Mouse (Mus musculus): ENCODE measurements at regions not wholly inside any gene's neighbourhood (a gene's known extent, or its start where the extent isn't known, plus 50 kb on each side); places are given as distances from the start of the nearest gene placed in this dataset.

DNA sequence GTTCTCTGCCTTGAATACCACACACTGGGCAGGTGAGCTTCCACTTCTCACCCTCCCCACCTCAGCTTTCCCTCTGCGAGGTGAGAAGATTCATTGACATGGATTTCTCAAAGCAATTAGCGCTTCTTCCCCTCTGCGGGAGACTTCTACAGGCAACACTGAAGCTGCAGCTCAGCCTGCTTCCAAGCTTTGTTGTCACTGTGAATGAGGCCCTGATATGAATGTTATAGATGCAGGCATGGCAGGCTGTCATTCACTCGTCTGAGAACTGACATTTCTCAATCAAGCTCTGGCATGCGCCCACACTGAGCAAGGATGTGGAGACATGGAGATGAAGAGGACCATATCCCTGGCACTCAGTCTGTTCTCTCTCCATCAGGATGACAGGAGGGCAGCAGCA is 52.2 kb upstream of the Slc24a4 start:
- TF ChIP-seq CTCF (conservative IDR thresholded peaks at IDR 0.05; ENCODE audit: insufficient read depth, insufficient read length, low read depth, low read length) (no peak), POLR2A (IDR thresholded peaks at IDR 0.05; ENCODE audit: low read depth, low read length) (no peak)

Measured in kidney, adult 2 months (tissue).